Mouse (Mus musculus): ENCODE data around the gene Tnnc2.

DNA sequence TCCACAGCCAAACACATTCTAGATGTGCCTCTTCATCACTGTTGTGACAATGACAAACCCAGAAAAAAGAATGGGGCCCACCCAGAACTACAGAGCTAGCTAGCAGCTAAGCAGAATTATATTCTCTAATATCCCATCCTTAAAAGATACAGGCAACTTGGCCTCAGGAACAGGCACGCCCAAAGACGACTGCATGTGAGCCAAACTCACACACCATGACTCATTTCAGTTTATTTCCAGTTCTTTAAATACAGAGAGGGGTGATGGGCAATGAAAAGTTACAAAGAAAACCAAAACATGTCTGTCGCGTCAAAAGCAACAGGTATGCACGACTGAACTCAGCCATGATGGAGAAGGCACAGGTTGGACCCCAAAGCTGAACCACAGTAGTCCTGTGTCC, 44.3 kb downstream of the Tnnc2 start:
- TF ChIP-seq CTCF (IDR thresholded peaks at IDR 0.05; ENCODE audit: control insufficient read depth, insufficient read depth, insufficient replicate concordance, low read depth, low read length) (no peak), POLR2A (IDR thresholded peaks at IDR 0.05; ENCODE audit: control insufficient read depth, low read depth, low read length) (no peak)

Measured in testis, adult 2 months (tissue).